Mouse (Mus musculus): ENCODE data around the gene Atp6v1g3. TPM values are rescaled to one million over a fixed set of nuclear protein-coding genes. Genes with fewer than 3 reads are reported as not detected.

The Atp6v1g3 gene
- total and polyA plus RNA-seq, 3 experiments: not detected

GRCm38 (mm10) chr1:138289455-138290425, 16.2 kb downstream of the Atp6v1g3 start:
- H3K4me1 ChIP-seq (ENCODE audit: control insufficient read depth, insufficient read depth, low read length): no peaks in the 10 kb centered on the region
- no peak for DNase-seq
- H3K36me3 ChIP-seq (ENCODE audit: control insufficient read depth, insufficient read depth, low read length): no peaks in the 10 kb centered on the region
- H3K4me3 ChIP-seq: no peak overlapping the region
- no peak overlapping the region for H3K27ac ChIP-seq
- H3K79me2 ChIP-seq (replicated peaks; ENCODE audit: control insufficient read depth, insufficient read depth, low read length): no peaks in the 10 kb centered on the region
- no peak overlapping the region for H3K9ac ChIP-seq (ENCODE audit: low read depth, low read length)
- TF ChIP-seq POLR2A (IDR thresholded peaks at IDR 0.05; ENCODE audit: insufficient read depth, low read depth, low read length) (no peak), EP300 (IDR thresholded peaks at IDR 0.05; ENCODE audit: insufficient read depth, low read depth, low read length) (no peak), CTCF (IDR thresholded peaks at IDR 0.05) (no peak)
- no peaks in the 10 kb centered on the region for H3K27me3 ChIP-seq (ENCODE audit: control insufficient read depth, insufficient read depth, low read length)
- intact Hi-C loops (cut with DNase I): no loop called here
- WGBS: 54% methylated on average over 7 of the region's 7 CpGs

DNA sequence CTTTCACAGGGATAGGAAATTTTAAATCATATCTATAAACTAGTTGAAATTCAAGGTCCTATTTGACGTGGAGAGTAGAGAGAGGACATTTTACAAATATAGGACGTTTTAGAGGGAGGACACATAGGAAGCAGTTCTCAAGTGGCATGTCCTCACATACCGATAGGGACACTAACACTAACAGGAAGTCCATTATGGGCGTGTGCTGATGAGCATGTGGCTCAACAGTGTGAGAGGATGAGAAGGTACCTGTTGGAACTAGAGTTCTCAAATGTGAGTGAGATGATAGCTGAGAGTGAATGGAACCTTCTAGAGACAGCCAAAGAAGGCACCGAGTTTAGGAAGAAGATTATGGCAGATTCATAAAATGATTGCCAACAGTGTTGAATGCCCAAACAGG, 17.9 kb downstream of the Atp6v1g3 start:
- no peak overlapping the region for H3K27ac ChIP-seq
- H3K36me3 ChIP-seq (ENCODE audit: control insufficient read depth, insufficient read depth, low read length): no peaks in the 10 kb centered on the region
- H3K27me3 ChIP-seq (ENCODE audit: control insufficient read depth, insufficient read depth, low read length): no peaks in the 10 kb centered on the region
- no peak overlapping the region for H3K4me3 ChIP-seq
- no peaks in the 10 kb centered on the region for H3K4me1 ChIP-seq (ENCODE audit: control insufficient read depth, insufficient read depth, low read length)
- no peak for DNase-seq
- no peaks in the 10 kb centered on the region for H3K79me2 ChIP-seq (replicated peaks; ENCODE audit: control insufficient read depth, insufficient read depth, low read length)
- no peak overlapping the region for H3K9ac ChIP-seq (ENCODE audit: low read depth, low read length)
- WGBS: 62% methylated on average over 5 of the region's 5 CpGs
- intact Hi-C loops (cut with DNase I): no loop called here
- no peak for TF ChIP-seq EP300 (IDR thresholded peaks at IDR 0.05; ENCODE audit: insufficient read depth, low read depth, low read length)
- no peak for TF ChIP-seq POLR2A (IDR thresholded peaks at IDR 0.05; ENCODE audit: insufficient read depth, low read depth, low read length)
- TF ChIP-seq CTCF (IDR thresholded peaks at IDR 0.05): no peak

- Histone ChIP-seq H3K4me3 (no peak overlapping the region), H3K79me2 (replicated peaks; ENCODE audit: control insufficient read depth, insufficient read depth, low read length) (no peaks in the 10 kb centered on the region), H3K4me1 (ENCODE audit: control insufficient read depth, insufficient read depth, low read length) (no peaks in the 10 kb centered on the region), H3K27me3 (ENCODE audit: control insufficient read depth, insufficient read depth, low read length) (no peaks in the 10 kb centered on the region), H3K9ac (ENCODE audit: low read depth, low read length) (no peak overlapping the region), H3K27ac (no peak overlapping the region), H3K36me3 (ENCODE audit: control insufficient read depth, insufficient read depth, low read length) (no peaks in the 10 kb centered on the region)
- intact Hi-C loops (cut with DNase I): no loop called here
- no peak for DNase-seq
- 83% methylated on average over 5 of the region's 5 CpGs for WGBS
- TF ChIP-seq POLR2A (IDR thresholded peaks at IDR 0.05; ENCODE audit: insufficient read depth, low read depth, low read length) (no peak), CTCF (IDR thresholded peaks at IDR 0.05) (no peak), EP300 (IDR thresholded peaks at IDR 0.05; ENCODE audit: insufficient read depth, low read depth, low read length) (no peak)
Measured at GRCm38 (mm10) chr1:138294487-138294886, 20.9 kb downstream of the Atp6v1g3 start.

DNA sequence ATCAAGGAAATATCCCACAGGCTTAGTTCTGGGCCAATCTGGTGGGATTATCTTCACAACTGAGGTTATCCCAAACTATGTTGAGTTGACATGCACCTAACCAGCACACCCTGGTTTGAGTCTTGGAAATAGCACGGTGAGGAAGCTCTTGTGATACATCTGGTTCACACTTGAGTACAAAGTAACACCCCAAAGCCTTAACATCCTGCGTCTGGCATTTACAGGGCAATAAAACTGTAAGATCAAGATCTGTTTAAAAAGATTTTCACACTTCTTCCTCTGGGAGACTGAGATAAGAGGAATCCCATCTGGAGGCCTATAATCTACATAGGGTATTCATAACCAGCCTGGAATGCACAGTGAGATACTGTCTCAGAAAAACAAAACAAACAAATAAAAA, 24.6 kb downstream of the Atp6v1g3 start:
- no peak for TF ChIP-seq POLR2A (IDR thresholded peaks at IDR 0.05; ENCODE audit: insufficient read depth, low read depth, low read length)
- TF ChIP-seq CTCF (IDR thresholded peaks at IDR 0.05): no peak
- TF ChIP-seq EP300 (IDR thresholded peaks at IDR 0.05; ENCODE audit: insufficient read depth, low read depth, low read length): no peak
- H3K36me3 ChIP-seq (ENCODE audit: control insufficient read depth, insufficient read depth, low read length): no peaks in the 10 kb centered on the region
- H3K27me3 ChIP-seq (ENCODE audit: control insufficient read depth, insufficient read depth, low read length): no peaks in the 10 kb centered on the region
- H3K79me2 ChIP-seq (replicated peaks; ENCODE audit: control insufficient read depth, insufficient read depth, low read length): no peaks in the 10 kb centered on the region
- no peak overlapping the region for H3K27ac ChIP-seq
- intact Hi-C loops (cut with DNase I): no loop called here
- no peak overlapping the region for H3K4me3 ChIP-seq
- DNase-seq: no peak
- no peak overlapping the region for H3K9ac ChIP-seq (ENCODE audit: low read depth, low read length)
- no peaks in the 10 kb centered on the region for H3K4me1 ChIP-seq (ENCODE audit: control insufficient read depth, insufficient read depth, low read length)
- 72% methylated on average over 2 of the region's 2 CpGs for WGBS

DNA sequence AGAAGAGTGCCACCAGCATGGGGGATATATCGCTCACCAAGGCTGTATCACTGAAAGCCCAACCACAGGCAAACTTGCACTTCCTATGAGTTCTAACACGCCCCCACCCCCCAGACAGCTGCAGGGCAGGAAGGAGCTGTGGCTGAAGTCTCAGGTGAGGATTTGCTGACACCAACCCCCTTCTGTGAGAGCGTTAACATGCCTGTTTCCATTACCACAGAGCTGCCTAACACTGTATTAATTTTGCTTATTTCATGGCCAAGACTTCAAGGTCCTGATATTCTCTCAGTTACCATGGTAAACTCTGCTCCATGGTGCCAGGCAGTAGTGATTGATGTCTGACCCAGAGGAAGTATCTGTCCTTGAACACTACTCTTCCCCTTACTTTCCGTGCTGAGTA, 26.0 kb downstream of the Atp6v1g3 start:
- intact Hi-C loops (cut with DNase I): no loop called here
- 60% methylated on average over 4 of the region's 4 CpGs for WGBS

DNA sequence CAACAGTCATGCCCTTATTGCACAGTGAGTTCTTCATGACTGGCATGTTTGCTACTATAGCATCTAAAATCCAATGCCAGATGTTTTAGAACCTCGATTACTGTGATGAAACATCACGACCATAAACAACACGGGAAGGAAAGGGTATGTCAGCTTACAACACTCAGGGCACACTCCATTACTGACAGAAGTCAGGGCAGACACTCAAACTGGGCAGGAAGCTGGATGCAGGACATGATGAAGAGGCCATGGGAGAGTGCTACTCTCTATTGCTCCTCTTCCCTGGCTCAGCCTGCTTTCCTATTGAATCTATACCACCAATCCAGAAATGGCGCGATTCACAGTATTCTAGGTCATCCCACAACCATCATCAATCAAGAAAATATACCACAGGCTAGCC, 28.4 kb downstream of the Atp6v1g3 start:
- Histone ChIP-seq H3K27ac (no peak overlapping the region), H3K27me3 (ENCODE audit: control insufficient read depth, insufficient read depth, low read length) (no peaks in the 10 kb centered on the region), H3K9ac (ENCODE audit: low read depth, low read length) (no peak overlapping the region), H3K36me3 (ENCODE audit: control insufficient read depth, insufficient read depth, low read length) (no peaks in the 10 kb centered on the region), H3K4me3 (no peak overlapping the region), H3K4me1 (ENCODE audit: control insufficient read depth, insufficient read depth, low read length) (no peaks in the 10 kb centered on the region), H3K79me2 (replicated peaks; ENCODE audit: control insufficient read depth, insufficient read depth, low read length) (no peaks in the 10 kb centered on the region)
- TF ChIP-seq EP300 (IDR thresholded peaks at IDR 0.05; ENCODE audit: insufficient read depth, low read depth, low read length) (no peak), POLR2A (IDR thresholded peaks at IDR 0.05; ENCODE audit: insufficient read depth, low read depth, low read length) (no peak), CTCF (IDR thresholded peaks at IDR 0.05) (no peak)
- intact Hi-C loops (cut with DNase I): no loop called here
- DNase-seq: no peak
- 74% methylated on average over 5 of the region's 5 CpGs for WGBS

More for the DNA sequence above, 26.0 kb downstream of the Atp6v1g3 start:
- Histone ChIP-seq H3K79me2 (replicated peaks; ENCODE audit: control insufficient read depth, insufficient read depth, low read length) (no peaks in the 10 kb centered on the region), H3K27ac (no peak overlapping the region), H3K4me1 (ENCODE audit: control insufficient read depth, insufficient read depth, low read length) (no peaks in the 10 kb centered on the region), H3K36me3 (ENCODE audit: control insufficient read depth, insufficient read depth, low read length) (no peaks in the 10 kb centered on the region), H3K4me3 (no peak overlapping the region), H3K9ac (ENCODE audit: low read depth, low read length) (no peak overlapping the region), H3K27me3 (ENCODE audit: control insufficient read depth, insufficient read depth, low read length) (no peaks in the 10 kb centered on the region)
- TF ChIP-seq CTCF (IDR thresholded peaks at IDR 0.05) (no peak), EP300 (IDR thresholded peaks at IDR 0.05; ENCODE audit: insufficient read depth, low read depth, low read length) (no peak), POLR2A (IDR thresholded peaks at IDR 0.05; ENCODE audit: insufficient read depth, low read depth, low read length) (no peak)
- DNase-seq: peak in 1 of 2 experiments; percentile 17
